Mouse (Mus musculus): ENCODE results near the gene Rnf10. TPM values are rescaled to one million over a fixed set of nuclear protein-coding genes. Genes with fewer than 3 reads are reported as not detected.

Gene Rnf10
- total and polyA plus RNA-seq, 2 experiments from 2014 or later, result 103 to 158 TPM

GRCm38 (mm10) chr5:115193669-115194625 is 78.8 kb downstream of the Rnf10 start, which contains the start of gene Cabp1:
TSS of gene Cabp1 (minus strand) at chr5:115194381.
- Histone ChIP-seq H3K36me3 (ENCODE audit: insufficient read depth, low read length) (no peaks in the 10 kb centered on the region), H3K9me3 (ENCODE audit: low read length) (no peaks in the 10 kb centered on the region), H3K4me3 (ENCODE audit: low read depth, low read length) (peak within 1 kb of the TSS; percentile 66), H3K9ac (replicated peaks; ENCODE audit: low read length, poor library complexity, severe bottlenecking) (peak within 1 kb of the TSS; percentile 87), H3K27ac (ENCODE audit: low read depth, low read length) (no peak within 1 kb of the TSS; the same call in 1 of the 2 replicates), H3K4me2 (ENCODE audit: low read depth, low read length, poor library complexity, severe bottlenecking) (peak within 1 kb of the TSS; percentile 99), H3K27me3 (ENCODE audit: insufficient read depth, low read length) (peaks cover 24% of the 10 kb centered on the region), H3K4me1 (ENCODE audit: insufficient read depth, low read length) (peaks cover 7% of the 10 kb centered on the region)
- DNase-seq (ENCODE audit: low spot score), result peak; percentile 57
- under 1% methylated on average over 39 of the region's 116 CpGs for WGBS
- peak; percentile 71 for ATAC-seq (ENCODE audit: low FRiP score)
- TF ChIP-seq CTCF (IDR thresholded peaks at IDR 0.05), result peak; percentile 62

DNA sequence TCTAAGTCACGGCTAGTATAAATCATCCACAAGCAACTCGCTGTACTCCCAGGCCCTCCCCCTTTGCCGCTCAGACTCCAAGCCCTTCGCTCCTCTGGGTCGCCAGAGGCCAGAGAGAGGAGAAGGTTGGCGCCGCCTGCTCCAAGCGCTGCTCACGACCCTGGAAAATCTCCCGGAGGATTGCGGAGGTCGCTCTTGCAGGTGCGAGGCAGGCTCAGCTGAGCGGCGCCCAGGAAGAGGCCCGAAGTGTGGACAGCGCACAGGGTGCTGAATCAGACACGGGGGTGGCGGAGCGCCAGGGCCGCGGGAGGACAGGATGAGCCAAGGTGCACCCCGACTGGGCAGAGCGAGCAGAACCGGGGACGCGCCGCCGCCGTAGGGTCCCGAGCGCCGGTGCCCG is 79.5 kb downstream of the Rnf10 start:
- Histone ChIP-seq H3K9me3 (ENCODE audit: low read length) (no peaks in the 10 kb centered on the region), H3K27ac (ENCODE audit: low read depth, low read length) (no peak overlapping the region), H3K36me3 (ENCODE audit: insufficient read depth, low read length) (no peaks in the 10 kb centered on the region), H3K27me3 (ENCODE audit: insufficient read depth, low read length) (peaks cover 24% of the 10 kb centered on the region), H3K9ac (replicated peaks; ENCODE audit: low read length, poor library complexity, severe bottlenecking) (peak overlapping the region; percentile 87), H3K4me3 (ENCODE audit: low read depth, low read length) (peak overlapping the region; percentile 66), H3K4me1 (ENCODE audit: insufficient read depth, low read length) (peaks cover 7% of the 10 kb centered on the region), H3K4me2 (ENCODE audit: low read depth, low read length, poor library complexity, severe bottlenecking) (peak overlapping the region; percentile 99)
- DNase-seq (ENCODE audit: low spot score) (no peak), ATAC-seq (ENCODE audit: low FRiP score) (0 out of 2 replicates have a peak, but pooled peaks have one; percentile 12)
- 0% methylated on average over 34 of the region's 34 CpGs for WGBS
- TF ChIP-seq CTCF (IDR thresholded peaks at IDR 0.05), result no peak; the same call in 1 of the 2 replicates

- H3K36me3 ChIP-seq (ENCODE audit: insufficient read depth, low read length), result no peaks in the 10 kb centered on the region
- peak overlapping the region; percentile 87; the same call in 1 of the 2 replicates for H3K9ac ChIP-seq (replicated peaks; ENCODE audit: low read length, poor library complexity, severe bottlenecking)
- H3K4me3 ChIP-seq (ENCODE audit: low read depth, low read length), result peak overlapping the region; percentile 66
- no peaks in the 10 kb centered on the region for H3K9me3 ChIP-seq (ENCODE audit: low read length)
- H3K4me2 ChIP-seq (ENCODE audit: low read depth, low read length, poor library complexity, severe bottlenecking), result peak overlapping the region; percentile 99
- H3K27me3 ChIP-seq (ENCODE audit: insufficient read depth, low read length), result peaks cover 24% of the 10 kb centered on the region
- DNase-seq (ENCODE audit: low spot score), result no peak
- ATAC-seq (ENCODE audit: low FRiP score), result no peak
- H3K4me1 ChIP-seq (ENCODE audit: insufficient read depth, low read length), result peaks cover 7% of the 10 kb centered on the region
- WGBS, result 15% methylated on average over 7 of the region's 7 CpGs
- no peak for TF ChIP-seq CTCF (IDR thresholded peaks at IDR 0.05)
- H3K27ac ChIP-seq (ENCODE audit: low read depth, low read length), result no peak overlapping the region
Observed at GRCm38 (mm10) chr5:115192828-115193195, 79.9 kb downstream of the Rnf10 start.

- Histone ChIP-seq H3K27me3 (ENCODE audit: insufficient read depth, low read length) (peaks cover 24% of the 10 kb centered on the region), H3K4me2 (ENCODE audit: low read depth, low read length, poor library complexity, severe bottlenecking) (peak overlapping the region; percentile 99), H3K9me3 (ENCODE audit: low read length) (no peaks in the 10 kb centered on the region), H3K27ac (ENCODE audit: low read depth, low read length) (no peak overlapping the region), H3K4me3 (ENCODE audit: low read depth, low read length) (peak overlapping the region; percentile 66), H3K36me3 (ENCODE audit: insufficient read depth, low read length) (no peaks in the 10 kb centered on the region), H3K9ac (replicated peaks; ENCODE audit: low read length, poor library complexity, severe bottlenecking) (no peak overlapping the region), H3K4me1 (ENCODE audit: insufficient read depth, low read length) (peaks cover 7% of the 10 kb centered on the region)
- ATAC-seq (ENCODE audit: low FRiP score) (no peak), DNase-seq (ENCODE audit: low spot score) (no peak)
- TF ChIP-seq CTCF (IDR thresholded peaks at IDR 0.05), result no peak
- WGBS, result 13% methylated on average over 29 of the region's 29 CpGs
Observed at GRCm38 (mm10) chr5:115191880-115192827, 80.5 kb downstream of the Rnf10 start.

Other genes with a start within 250 kb of the Rnf10 start
- not detected in 2 replicates for gene Gm10401, start 174.6 kb downstream of the Rnf10 start, total RNA-seq (2014; rRNA removed)
- gene Gm10401, start 174.6 kb downstream of the Rnf10 start, polyA plus RNA-seq (2015; fragmentation: Nextera tagmentation; extraction: Ambion mirVana), result 42.9 and 44.1 TPM in 2 replicates
- 16.5 and 17.4 TPM in 2 replicates for gene Acads, start 153.6 kb downstream of the Rnf10 start, total RNA-seq (2014; rRNA removed)
- gene Acads, start 153.6 kb downstream of the Rnf10 start, polyA plus RNA-seq (2015; fragmentation: Nextera tagmentation; extraction: Ambion mirVana), result 13.4 and 14.1 TPM in 2 replicates
- gene Unc119b, start 137.9 kb downstream of the Rnf10 start, total RNA-seq (2014; rRNA removed), result 28.4 and 30.0 TPM in 2 replicates
- gene Unc119b, start 137.9 kb downstream of the Rnf10 start, polyA plus RNA-seq (2015; fragmentation: Nextera tagmentation; extraction: Ambion mirVana), result 16.9 and 18.4 TPM in 2 replicates
- gene Mlec, start 114.7 kb downstream of the Rnf10 start, total RNA-seq (2014; rRNA removed), result 61.7 and 64.6 TPM in 2 replicates
- gene Mlec, start 114.7 kb downstream of the Rnf10 start, polyA plus RNA-seq (2015; fragmentation: Nextera tagmentation; extraction: Ambion mirVana), result 11.4 and 16.2 TPM in 2 replicates
- 15.5 and 29.8 TPM in 2 replicates for gene Cabp1, start 78.5 kb downstream of the Rnf10 start, total RNA-seq (2014; rRNA removed)
- gene Cabp1, start 78.5 kb downstream of the Rnf10 start, polyA plus RNA-seq (2015; fragmentation: Nextera tagmentation; extraction: Ambion mirVana), result 11.1 and 12.7 TPM in 2 replicates
- 33.2 and 41.5 TPM in 2 replicates for gene Pop5, start 37.1 kb downstream of the Rnf10 start, total RNA-seq (2014; rRNA removed)
- 95.5 and 101 TPM in 2 replicates for gene Pop5, start 37.1 kb downstream of the Rnf10 start, polyA plus RNA-seq (2015; fragmentation: Nextera tagmentation; extraction: Ambion mirVana)
- gene Coq5, start 6.8 kb upstream of the Rnf10 start, total RNA-seq (2014; rRNA removed), result 29.6 and 36.7 TPM in 2 replicates
- gene Coq5, start 6.8 kb upstream of the Rnf10 start, polyA plus RNA-seq (2015; fragmentation: Nextera tagmentation; extraction: Ambion mirVana), result 42.8 and 43.5 TPM in 2 replicates
- 196 and 214 TPM in 2 replicates for gene Dynll1, start 28.1 kb upstream of the Rnf10 start, total RNA-seq (2014; rRNA removed)
- gene Dynll1, start 28.1 kb upstream of the Rnf10 start, polyA plus RNA-seq (2015; fragmentation: Nextera tagmentation; extraction: Ambion mirVana), result 893 and 930 TPM in 2 replicates
- gene Srsf9, start 54.3 kb upstream of the Rnf10 start, total RNA-seq (2014; rRNA removed), result 44.1 and 45.5 TPM in 2 replicates
- 88.0 and 93.8 TPM in 2 replicates for gene Srsf9, start 54.3 kb upstream of the Rnf10 start, polyA plus RNA-seq (2015; fragmentation: Nextera tagmentation; extraction: Ambion mirVana)
- gene Gatc, start 68.3 kb upstream of the Rnf10 start, total RNA-seq (2014; rRNA removed), result 17.6 and 27.8 TPM in 2 replicates
- gene Gatc, start 68.3 kb upstream of the Rnf10 start, polyA plus RNA-seq (2015; fragmentation: Nextera tagmentation; extraction: Ambion mirVana), result 39.2 and 42.4 TPM in 2 replicates
- gene Triap1, start 68.3 kb upstream of the Rnf10 start, total RNA-seq (2014; rRNA removed), result 10.7 and 16.9 TPM in 2 replicates
- gene Triap1, start 68.3 kb upstream of the Rnf10 start, polyA plus RNA-seq (2015; fragmentation: Nextera tagmentation; extraction: Ambion mirVana), result 53.8 and 54.5 TPM in 2 replicates
- gene Cox6a1, start 76.1 kb upstream of the Rnf10 start, total RNA-seq (2014; rRNA removed), result 1,189 and 1,342 TPM in 2 replicates
- 1,504 and 1,624 TPM in 2 replicates for gene Cox6a1, start 76.1 kb upstream of the Rnf10 start, polyA plus RNA-seq (2015; fragmentation: Nextera tagmentation; extraction: Ambion mirVana)
- gene Msi1, start 156.7 kb upstream of the Rnf10 start, total RNA-seq (2014; rRNA removed), result 72.5 and 82.9 TPM in 2 replicates
- gene Msi1, start 156.7 kb upstream of the Rnf10 start, polyA plus RNA-seq (2015; fragmentation: Nextera tagmentation; extraction: Ambion mirVana), result 41.1 and 52.1 TPM in 2 replicates
- gene Pla2g1b, start 193.4 kb upstream of the Rnf10 start, total RNA-seq (2014; rRNA removed), result not detected in 2 replicates
- gene Pla2g1b, start 193.4 kb upstream of the Rnf10 start, polyA plus RNA-seq (2015; fragmentation: Nextera tagmentation; extraction: Ambion mirVana), result not detected in 2 replicates
- 19.5 and 25.6 TPM in 2 replicates for gene Sirt4, start 211.8 kb upstream of the Rnf10 start, total RNA-seq (2014; rRNA removed)
- 22.4 and 27.0 TPM in 2 replicates for gene Sirt4, start 211.8 kb upstream of the Rnf10 start, polyA plus RNA-seq (2015; fragmentation: Nextera tagmentation; extraction: Ambion mirVana)
- 34.6 and 39.4 TPM in 2 replicates for gene Pxn, start 233.8 kb upstream of the Rnf10 start, total RNA-seq (2014; rRNA removed)
- gene Pxn, start 233.8 kb upstream of the Rnf10 start, polyA plus RNA-seq (2015; fragmentation: Nextera tagmentation; extraction: Ambion mirVana), result 15.3 and 15.9 TPM in 2 replicates

All from midbrain, postnatal 0 days (tissue).